Mouse (Mus musculus) spleen, postnatal 10 days (tissue): ENCODE measurements at regions not wholly inside any gene's neighbourhood (a gene's known extent, or its start where the extent isn't known, plus 50 kb on each side); places are given as distances from the start of the nearest gene placed in this dataset.
"Not testable (repeated sequence)": the region's sequence is repeated elsewhere in the genome, so short reads cannot be mapped to it uniquely, and the experiment has no call there.

Source experiments
- DNase-seq, 2 experiments: peaks; one replicate each; pipeline ENCODE4 v3.0.0; 2021 to 2022; ENCODE audit warnings: low spot score in 2 of 2

GRCm38 (mm10) chr11:94882687-94883383, 53.2 kb upstream of the Col1a1 start:
- DNase-seq, result no peak

GRCm38 (mm10) chr11:94881982-94882686, 53.9 kb upstream of the Col1a1 start:
- DNase-seq, result no peak

GRCm38 (mm10) chr11:94880896-94881840, 54.9 kb upstream of the Col1a1 start:
- no peak for DNase-seq

GRCm38 (mm10) chr11:94876707-94877106, 59.3 kb upstream of the Col1a1 start:
- DNase-seq, result no peak

GRCm38 (mm10) chr11:94875026-94875425, 61.0 kb upstream of the Col1a1 start:
- DNase-seq, result no peak

GRCm38 (mm10) chr11:94874155-94874561, 61.9 kb upstream of the Col1a1 start:
- DNase-seq, result no peak

GRCm38 (mm10) chr11:94873693-94874092, 62.3 kb upstream of the Col1a1 start:
- no peak for DNase-seq

GRCm38 (mm10) chr11:94872921-94873320, 63.1 kb upstream of the Col1a1 start:
- no peak for DNase-seq

GRCm38 (mm10) chr11:94870341-94870740, 65.7 kb upstream of the Col1a1 start:
- DNase-seq, result peak; percentile 38 to 64

- DNase-seq, result not testable (repeated sequence)
Measured at GRCm38 (mm10) chr11:94869866-94870265, 66.2 kb upstream of the Col1a1 start.

- peak; percentile 35 to 65 for DNase-seq
Measured at GRCm38 (mm10) chr11:94866176-94866967, 69.7 kb upstream of the Col1a1 start.

- no peak for DNase-seq
Measured at GRCm38 (mm10) chr11:94850129-94850528, 67.6 kb upstream of the Tmem92 start.

GRCm38 (mm10) chr11:94839133-94839532, 56.6 kb upstream of the Tmem92 start:
- no peak for DNase-seq

- DNase-seq, result no peak
Measured at GRCm38 (mm10) chr11:94838140-94838539, 55.6 kb upstream of the Tmem92 start.

GRCm38 (mm10) chr11:94836347-94836746, 53.8 kb upstream of the Tmem92 start:
- no peak for DNase-seq

GRCm38 (mm10) chr11:94832246-94832985, 49.9 kb upstream of the Tmem92 start:
- DNase-seq, result peak; percentile 46 to 75
